Mouse (Mus musculus) v-Abl transformed pro-B cells (cell line): ENCODE results near the gene Fkbp3.

Source experiments
- in situ Hi-C, 2 experiments: fragments of 400-800 bp; cut with MboI; formaldehyde crosslinking; loops; one replicate each; pipeline ENCODE4 v1.15.1; 2025; ENCODE audit not compliant: unreplicated experiment in 2 of 2

The Fkbp3 gene

DNA sequence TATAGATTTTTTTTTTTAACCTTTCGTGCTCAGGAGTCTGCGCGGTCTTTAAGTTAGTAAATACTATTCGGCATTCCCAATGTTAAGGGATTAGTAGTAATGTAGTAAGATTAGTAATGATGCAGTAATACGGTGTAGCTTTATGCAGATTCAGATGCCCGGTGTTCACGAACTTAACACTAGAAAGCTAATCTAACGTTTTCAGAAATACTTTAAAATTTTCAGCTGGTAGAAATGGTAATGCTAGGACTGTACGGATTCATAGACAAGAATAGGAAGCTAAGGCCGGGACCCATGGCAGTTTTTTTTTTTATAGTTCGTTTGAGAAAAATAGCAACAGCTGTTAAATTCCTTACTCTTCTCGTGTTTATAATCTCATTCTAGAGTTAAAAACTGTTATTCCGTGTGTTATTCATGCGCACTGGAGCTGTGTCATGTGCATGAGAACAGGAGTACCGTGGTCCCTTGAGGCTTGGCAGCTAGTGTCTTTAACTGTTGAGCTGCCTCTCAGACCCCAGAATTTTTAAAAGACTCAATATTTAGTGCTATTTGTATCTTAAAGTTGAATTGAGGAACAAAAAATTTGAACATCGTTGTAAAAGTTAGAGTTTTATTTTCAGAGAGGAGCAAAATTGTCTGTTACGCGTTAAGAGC, 36.8 kb downstream of the Fkbp3 start:
- in situ Hi-C loops: no loop called here

DNA sequence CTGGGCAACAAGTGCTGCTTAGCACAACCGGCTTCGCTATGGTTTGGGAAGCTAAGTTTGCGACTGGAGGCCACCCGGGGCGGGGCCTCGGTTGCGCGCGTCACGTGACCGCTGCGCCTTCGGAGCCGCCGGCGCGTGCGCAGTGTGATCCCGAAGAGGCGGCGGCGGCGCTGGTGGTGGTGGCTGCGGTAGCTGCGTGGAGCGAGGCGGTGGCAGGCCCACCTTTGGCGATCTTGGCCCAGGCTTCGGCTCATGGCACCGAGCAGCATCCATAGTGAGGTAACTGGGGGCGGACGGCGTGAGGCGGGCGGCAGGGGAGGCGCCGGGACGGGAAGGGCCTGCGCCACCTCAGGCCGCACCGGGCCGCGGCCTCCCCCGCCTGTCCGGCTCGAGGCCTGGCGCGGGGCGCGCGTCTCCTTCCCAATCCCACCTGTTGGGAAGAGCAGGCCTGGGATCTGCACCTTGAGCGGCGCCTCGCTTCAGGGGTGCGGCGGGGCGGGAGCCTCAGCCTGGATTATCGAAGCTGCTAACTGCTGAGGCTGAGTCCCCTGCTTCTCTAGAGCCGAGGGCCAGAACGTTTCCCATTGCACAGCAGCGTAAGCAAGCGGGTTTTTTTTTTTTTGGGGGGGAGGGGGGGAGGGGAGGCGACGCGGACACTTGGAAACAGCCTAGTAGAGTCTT, 37.5 kb downstream of the Fkbp3 start, which contains the start of gene Prpf39:
Gene Prpf39 (plus strand): TSS at position 144 of the 681 bp plus-strand sequence.
- in situ Hi-C loops: no loop called here

DNA sequence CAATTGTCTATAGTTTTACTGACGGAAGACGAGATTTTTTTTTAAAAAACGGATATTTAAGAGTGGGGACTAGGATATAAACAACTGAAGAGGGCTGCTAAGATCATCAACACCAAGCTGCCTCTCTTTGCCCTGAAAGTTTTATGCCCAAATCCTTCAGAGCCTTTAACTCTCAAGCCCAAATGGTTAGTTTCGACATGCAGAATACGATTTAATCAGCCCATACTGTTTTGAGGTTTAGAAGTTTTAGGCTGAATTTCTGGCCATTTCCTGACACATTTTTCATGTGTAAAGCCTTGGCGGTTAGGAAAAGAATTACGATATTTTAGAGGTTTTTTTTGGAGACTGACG, 38.0 kb downstream of the Fkbp3 start:
- in situ Hi-C loops: no loop called here

DNA sequence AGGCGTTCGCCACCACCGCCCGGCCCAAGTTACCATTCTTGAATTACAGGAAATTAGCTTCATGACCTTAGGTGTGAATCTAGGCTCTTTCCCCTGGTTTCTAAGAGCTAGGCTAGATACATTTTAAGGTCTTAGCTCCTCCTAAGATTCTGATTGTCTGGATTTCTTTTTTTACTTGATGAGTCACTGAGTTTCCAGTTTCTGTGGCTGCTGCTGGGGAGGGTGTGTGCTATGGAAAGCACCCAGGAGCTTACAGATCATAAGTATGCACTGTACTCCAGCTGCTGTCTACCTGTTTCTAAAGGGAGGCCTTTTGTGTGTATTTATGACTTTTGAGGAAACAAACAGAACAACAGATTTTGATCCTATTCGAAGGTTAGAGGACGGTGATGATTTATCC, 51.0 kb downstream of the Fkbp3 start:
- in situ Hi-C loops: no loop called here
